Mouse (Mus musculus): Measurements from ENCODE around the gene Olfr1028. TPM values are rescaled to one million over a fixed set of nuclear protein-coding genes. Genes with fewer than 3 reads are reported as not detected.

Gene Olfr1028
- total and polyA plus RNA-seq, 3 experiments, result not detected

DNA sequence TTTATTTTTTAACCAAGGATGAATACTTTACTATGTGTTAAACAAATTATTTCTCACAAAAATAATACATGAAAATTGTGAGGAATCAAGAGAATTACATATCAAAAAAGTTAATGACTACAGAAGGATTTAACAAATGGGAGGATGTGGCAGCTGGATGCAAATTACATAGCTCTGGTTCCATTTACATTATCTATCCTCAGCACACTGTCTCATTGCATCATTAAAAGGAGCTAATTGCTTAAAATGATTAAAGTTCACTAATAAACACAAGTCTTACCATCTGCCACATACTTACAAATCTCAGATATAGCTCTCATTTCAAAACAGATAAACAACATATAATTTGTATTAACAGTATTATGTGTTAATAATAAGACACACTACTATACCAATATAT is 37.0 kb upstream of the Olfr1028 start:
- Histone ChIP-seq H3K79me2 (ENCODE audit: control insufficient read depth, insufficient read depth, low read length, poor library complexity) (no peaks in the 10 kb centered on the region), H3K36me3 (ENCODE audit: control insufficient read depth in 1 of 2, insufficient read depth in 2 of 2, low read length in 2 of 2) (no peaks in the 10 kb centered on the region), H3K27me3 (ENCODE audit: control insufficient read depth in 1 of 2, insufficient read depth in 2 of 2, low read length in 2 of 2) (no peaks in the 10 kb centered on the region), H3K27ac (ENCODE audit: control insufficient read depth, low read depth, low read length) (no peak overlapping the region), H3K4me3 (ENCODE audit: control insufficient read depth in 1 of 2, insufficient read depth in 1 of 2, low read depth in 2 of 2, low read length in 2 of 2) (no peak overlapping the region), H3K9ac (ENCODE audit: control insufficient read depth, low read depth, low read length, poor library complexity, severe bottlenecking) (no peak overlapping the region), H3K4me1 (ENCODE audit: control insufficient read depth in 1 of 2, insufficient read depth in 2 of 2, low read length in 2 of 2) (no peaks in the 10 kb centered on the region), H3K9me3 (replicated peaks; ENCODE audit: insufficient read depth, low read length) (no peaks in the 10 kb centered on the region)
- TF ChIP-seq MYC (IDR thresholded peaks at IDR 0.05; ENCODE audit: low read depth, low read length), result no peak
- TF ChIP-seq NELFE (IDR thresholded peaks at IDR 0.05; ENCODE audit: low read depth, low read length), result no peak
- no peak for TF ChIP-seq POLR2AphosphoS5 (IDR thresholded peaks at IDR 0.05; ENCODE audit: borderline replicate concordance, low read depth, low read length)
- no peak for TF ChIP-seq SIN3A (IDR thresholded peaks at IDR 0.05; ENCODE audit: low read length)
- TF ChIP-seq KAT2A (conservative IDR thresholded peaks at IDR 0.05; ENCODE audit: low read depth, low read length), result no peak
- TF ChIP-seq TCF12 (IDR thresholded peaks at IDR 0.05; ENCODE audit: low read depth, low read length), result no peak
- TF ChIP-seq HCFC1 (IDR thresholded peaks at IDR 0.05; ENCODE audit: low read depth, low read length), result no peak
- TF ChIP-seq CHD2 (IDR thresholded peaks at IDR 0.05; ENCODE audit: low read length), result no peak
- TF ChIP-seq RCOR1 (IDR thresholded peaks at IDR 0.05; ENCODE audit: low read depth, low read length), result no peak
- TF ChIP-seq TAL1 (IDR thresholded peaks at IDR 0.05; ENCODE audit: low read length), result no peak
- TF ChIP-seq JUND (IDR thresholded peaks at IDR 0.05; ENCODE audit: low read depth, low read length), result no peak
- TF ChIP-seq BHLHE40 (IDR thresholded peaks at IDR 0.05; ENCODE audit: borderline replicate concordance, low read depth, low read length), result no peak
- no peak for TF ChIP-seq SMC3 (IDR thresholded peaks at IDR 0.05; ENCODE audit: low read depth, low read length)
- no peak for DNase-seq (ENCODE audit: low read depth, low spot score)

DNA sequence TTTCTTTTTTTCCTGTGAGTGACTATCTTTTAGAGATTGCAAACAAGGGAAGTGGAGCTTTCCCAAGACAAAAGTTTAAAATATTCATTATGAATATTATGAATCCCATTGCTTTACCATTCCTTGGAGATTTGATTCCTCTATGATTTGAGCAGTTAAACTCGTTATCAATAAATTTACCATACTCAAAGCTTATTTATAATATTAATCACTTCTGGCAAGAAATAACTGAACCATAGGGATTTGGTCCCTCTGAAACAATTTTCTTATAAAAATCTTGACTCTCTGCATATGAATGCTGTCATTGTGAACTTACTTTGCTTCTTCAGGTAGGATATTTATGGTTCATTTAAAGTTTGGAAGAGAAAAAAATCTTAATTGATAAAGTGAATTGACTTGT is 35.3 kb upstream of the Olfr1028 start, which contains the start of gene Olfr1025-ps1:
Gene Olfr1025-ps1, plus strand, starts transcription at position 301 of the 400 bp plus-strand sequence.
- Histone ChIP-seq H3K9me3 (replicated peaks; ENCODE audit: insufficient read depth, low read length) (no peaks in the 10 kb centered on the region), H3K9ac (ENCODE audit: control insufficient read depth, low read depth, low read length, poor library complexity, severe bottlenecking) (no peak within 1 kb of the TSS), H3K27me3 (ENCODE audit: control insufficient read depth in 1 of 2, insufficient read depth in 2 of 2, low read length in 2 of 2) (no peaks in the 10 kb centered on the region), H3K27ac (ENCODE audit: control insufficient read depth, low read depth, low read length) (no peak within 1 kb of the TSS), H3K4me3 (ENCODE audit: control insufficient read depth in 1 of 2, insufficient read depth in 1 of 2, low read depth in 2 of 2, low read length in 2 of 2) (no peak within 1 kb of the TSS), H3K4me1 (ENCODE audit: control insufficient read depth in 1 of 2, insufficient read depth in 2 of 2, low read length in 2 of 2) (no peaks in the 10 kb centered on the region), H3K36me3 (ENCODE audit: control insufficient read depth in 1 of 2, insufficient read depth in 2 of 2, low read length in 2 of 2) (no peaks in the 10 kb centered on the region), H3K79me2 (ENCODE audit: control insufficient read depth, insufficient read depth, low read length, poor library complexity) (no peaks in the 10 kb centered on the region)
- no peak for DNase-seq (ENCODE audit: low read depth, low spot score)
- TF ChIP-seq ZMIZ1 (IDR thresholded peaks at IDR 0.05; ENCODE audit: low read depth, low read length) (no peak), USF2 (IDR thresholded peaks at IDR 0.05; ENCODE audit: borderline replicate concordance in 1 of 2, insufficient read depth in 1 of 2, low read depth in 1 of 2, low read length in 2 of 2) (no peak), MEF2A (IDR thresholded peaks at IDR 0.05; ENCODE audit: extremely low read depth, insufficient replicate concordance, low read depth, low read length, poor library complexity, severe bottlenecking) (no peak), USF1 (IDR thresholded peaks at IDR 0.05; ENCODE audit: low read depth, low read length) (no peak), POLR2AphosphoS5 (IDR thresholded peaks at IDR 0.05; ENCODE audit: borderline replicate concordance, low read depth, low read length) (no peak), RAD21 (IDR thresholded peaks at IDR 0.05; ENCODE audit: low read depth, low read length) (no peak), E2F4 (IDR thresholded peaks at IDR 0.05; ENCODE audit: borderline replicate concordance, low read depth, low read length) (no peak), BHLHE40 (IDR thresholded peaks at IDR 0.05; ENCODE audit: borderline replicate concordance, low read depth, low read length) (no peak), NELFE (IDR thresholded peaks at IDR 0.05; ENCODE audit: low read depth, low read length) (no peak), KAT2A (conservative IDR thresholded peaks at IDR 0.05; ENCODE audit: low read depth, low read length) (no peak), CTCF (IDR thresholded peaks at IDR 0.05 in 2 of 3, conservative IDR thresholded peaks at IDR 0.05 in 1 of 3; ENCODE audit: control insufficient read depth in 1 of 3, insufficient read depth in 1 of 3, low read depth in 2 of 3, low read length in 3 of 3, poor library complexity in 1 of 3, severe bottlenecking in 1 of 3) (no peak), TBP (IDR thresholded peaks at IDR 0.05; ENCODE audit: low read depth, low read length) (no peak), JUND (IDR thresholded peaks at IDR 0.05; ENCODE audit: low read depth, low read length) (no peak), RCOR1 (IDR thresholded peaks at IDR 0.05; ENCODE audit: low read depth, low read length) (no peak), ELF1 (IDR thresholded peaks at IDR 0.05; ENCODE audit: low read depth, low read length) (no peak), CHD2 (IDR thresholded peaks at IDR 0.05; ENCODE audit: low read length) (no peak), MAFK (IDR thresholded peaks at IDR 0.05; ENCODE audit: borderline replicate concordance, low read depth, low read length) (no peak), TAL1 (IDR thresholded peaks at IDR 0.05; ENCODE audit: low read length) (no peak), MYC (IDR thresholded peaks at IDR 0.05; ENCODE audit: low read depth, low read length) (no peak), SMC3 (IDR thresholded peaks at IDR 0.05; ENCODE audit: low read depth, low read length) (no peak)
